Mouse (Mus musculus): ENCODE results near the gene Col23a1.

DNA sequence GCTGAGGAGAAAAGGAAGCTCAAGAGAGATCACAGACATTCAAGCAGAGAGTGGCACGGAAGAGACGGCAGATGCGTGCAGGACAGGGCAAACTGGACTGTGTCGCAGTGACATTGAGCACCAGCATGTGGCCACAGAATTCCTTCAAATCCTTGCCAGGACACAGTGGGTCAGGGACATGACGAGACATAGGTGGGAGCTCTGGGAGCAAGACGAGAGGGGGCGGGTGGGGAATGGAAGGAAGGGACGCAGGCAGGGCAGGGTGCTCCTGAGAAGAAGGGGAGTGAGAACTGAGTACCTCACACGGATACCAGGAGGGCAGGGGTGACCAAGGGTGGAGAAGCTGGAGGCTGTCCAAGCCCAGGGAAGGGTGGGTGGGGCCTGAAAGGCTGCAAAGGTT is 61.4 kb downstream of the Col23a1 start:
- no peak for TF ChIP-seq POLR2A (IDR thresholded peaks at IDR 0.05; ENCODE audit: insufficient read depth, low read depth, low read length)
- no peak for TF ChIP-seq EP300 (IDR thresholded peaks at IDR 0.05; ENCODE audit: insufficient read depth, low read depth, low read length)

Data from heart, adult 2 months (tissue).